Mouse (Mus musculus): ENCODE data around the gene Aldh3a2.
"Not testable (repeated sequence)": the region's sequence is repeated elsewhere in the genome, so short reads cannot be mapped to it uniquely, and the experiment has no call there.

Aldh3a2 gene

DNA sequence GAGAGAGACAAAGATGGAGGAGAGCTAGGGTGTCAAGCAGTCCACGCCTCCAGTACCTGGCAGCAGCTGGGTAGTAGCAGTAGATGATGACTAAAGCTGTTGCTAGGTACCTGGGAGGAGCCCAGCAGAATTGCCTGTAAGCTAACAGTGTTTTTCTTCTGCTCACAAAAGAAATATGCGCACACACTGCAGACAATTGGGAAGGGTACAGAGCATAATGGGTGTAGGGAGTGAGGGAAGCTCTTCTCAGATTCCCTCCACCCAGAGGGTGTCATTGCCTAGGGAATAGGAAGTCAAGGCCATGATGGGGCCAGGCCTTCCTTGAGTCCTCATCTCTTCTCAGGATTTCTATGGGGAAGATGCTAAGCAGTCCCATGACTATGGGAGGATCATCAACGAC lies 51.3 kb downstream of the Aldh3a2 start:
- no peak for DNase-seq (ENCODE audit: low read depth, low spot score)

- no peak for DNase-seq (ENCODE audit: low read depth, low spot score)
Measured at GRCm38 (mm10) chr11:61212102-61212501, 55.2 kb downstream of the Aldh3a2 start.

GRCm38 (mm10) chr11:61208316-61208715 lies 58.9 kb downstream of the Aldh3a2 start:
- peak; percentile 46 for DNase-seq (ENCODE audit: low read depth, low spot score)

GRCm38 (mm10) chr11:61207487-61208246 lies 59.6 kb downstream of the Aldh3a2 start, which contains the start of gene Aldh3a1:
Gene Aldh3a1 (plus strand): TSS chr11:61207537.
- peak; percentile 45 for DNase-seq (ENCODE audit: low read depth, low spot score)

GRCm38 (mm10) chr11:61206136-61206535 lies 61.1 kb downstream of the Aldh3a2 start:
- DNase-seq (ENCODE audit: low read depth, low spot score): no peak

DNA sequence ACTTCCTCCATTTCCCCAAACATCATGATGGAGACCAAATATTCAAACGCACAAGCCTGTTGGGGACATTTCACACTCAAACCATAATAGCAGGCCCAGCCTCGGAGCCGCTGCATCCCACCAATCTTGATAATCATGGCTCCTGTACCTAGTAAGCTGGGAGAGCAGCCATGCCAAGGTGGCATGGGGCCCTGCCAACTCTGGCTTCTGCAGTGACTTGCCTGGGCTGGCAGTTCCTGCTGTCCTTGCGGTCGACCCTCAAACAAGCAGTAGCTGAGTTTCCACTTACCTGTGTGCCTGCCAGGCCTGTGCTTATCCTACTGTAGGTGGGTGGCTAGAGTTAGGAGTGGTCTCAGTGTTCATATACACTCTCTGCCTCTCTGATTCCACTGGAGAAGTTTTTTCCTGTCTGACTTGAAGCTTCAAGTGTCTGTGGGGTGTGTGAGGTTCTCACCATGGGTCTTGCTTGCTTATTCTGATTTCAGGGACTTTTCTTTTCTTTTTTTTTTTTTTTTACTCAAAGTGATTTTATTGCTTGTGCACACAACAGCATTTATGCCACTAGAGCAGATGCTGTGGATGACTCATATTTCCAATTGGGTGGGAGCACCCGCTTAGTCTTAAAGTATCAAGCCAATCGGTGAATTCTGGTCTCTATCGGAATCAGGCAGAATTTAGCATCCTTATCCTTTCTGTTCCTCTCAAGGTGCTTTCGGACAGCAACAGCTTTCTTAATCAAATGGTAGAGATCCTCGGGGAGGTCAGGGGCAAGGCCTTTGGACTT lies 61.9 kb downstream of the Aldh3a2 start:
- DNase-seq (ENCODE audit: low read depth, low spot score): no peak

DNA sequence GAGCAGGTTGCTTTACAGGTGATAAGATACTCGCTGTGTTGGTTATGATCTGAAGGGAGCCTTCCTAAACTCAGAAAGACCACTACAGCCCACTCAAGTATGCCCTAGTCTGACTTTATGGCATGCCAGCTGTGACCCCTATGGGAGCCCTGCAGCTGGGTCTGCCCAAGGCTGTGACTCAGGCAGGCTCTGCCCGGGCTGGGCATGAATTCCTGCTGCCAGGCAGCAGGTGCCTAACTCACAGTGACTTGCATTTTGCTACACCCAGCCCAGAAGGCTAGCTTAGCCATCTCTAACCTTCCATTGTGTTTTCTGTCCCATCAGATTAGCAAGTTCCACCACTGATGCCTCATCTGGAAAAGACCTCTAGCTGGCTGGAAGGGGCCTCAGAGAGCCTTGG lies 64.5 kb downstream of the Aldh3a2 start:
- no peak for DNase-seq (ENCODE audit: low read depth, low spot score)

DNA sequence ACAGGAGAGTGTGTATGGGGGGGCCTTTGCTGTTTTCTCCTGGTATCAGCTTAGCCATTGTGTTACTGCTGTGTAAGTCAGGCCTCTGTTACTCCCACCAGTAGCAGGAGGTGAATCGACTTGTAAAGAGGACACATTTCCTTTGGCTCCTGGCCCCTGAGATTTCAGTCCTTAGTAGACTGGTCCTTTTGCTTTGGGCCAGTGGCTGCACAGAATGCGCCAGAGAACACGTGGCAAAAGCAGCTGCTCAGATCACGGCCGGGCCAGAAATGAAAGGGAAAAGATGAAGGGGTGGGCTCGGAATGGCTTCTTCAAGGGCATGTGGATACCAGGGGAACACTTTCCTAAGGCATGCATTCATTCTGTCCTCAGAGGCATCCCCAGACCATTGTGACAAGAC lies 65.1 kb downstream of the Aldh3a2 start:
- no peak for DNase-seq (ENCODE audit: low read depth, low spot score)

GRCm38 (mm10) chr11:61199620-61200362 lies 67.5 kb downstream of the Aldh3a2 start:
- peak; percentile 76 for DNase-seq (ENCODE audit: low read depth, low spot score)

DNA sequence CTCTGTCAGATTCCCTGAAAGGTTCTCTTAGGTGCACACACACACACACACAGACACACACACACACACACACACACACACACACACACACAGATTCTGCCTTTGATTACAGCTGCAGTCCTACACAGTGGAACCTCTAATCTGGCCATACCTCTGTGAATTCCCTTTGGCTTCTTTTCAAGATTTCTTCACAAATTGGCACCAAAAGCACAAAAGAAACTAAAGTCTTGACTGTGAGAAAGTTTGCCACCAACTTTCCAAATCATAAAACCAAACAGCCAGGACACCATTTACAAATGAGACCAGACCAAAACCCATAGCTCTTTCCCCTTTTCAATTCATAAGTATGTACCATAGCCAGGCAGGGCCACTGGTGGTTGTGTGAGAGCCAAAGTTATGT lies 69.3 kb downstream of the Aldh3a2 start:
- DNase-seq (ENCODE audit: low read depth, low spot score): no peak

DNA sequence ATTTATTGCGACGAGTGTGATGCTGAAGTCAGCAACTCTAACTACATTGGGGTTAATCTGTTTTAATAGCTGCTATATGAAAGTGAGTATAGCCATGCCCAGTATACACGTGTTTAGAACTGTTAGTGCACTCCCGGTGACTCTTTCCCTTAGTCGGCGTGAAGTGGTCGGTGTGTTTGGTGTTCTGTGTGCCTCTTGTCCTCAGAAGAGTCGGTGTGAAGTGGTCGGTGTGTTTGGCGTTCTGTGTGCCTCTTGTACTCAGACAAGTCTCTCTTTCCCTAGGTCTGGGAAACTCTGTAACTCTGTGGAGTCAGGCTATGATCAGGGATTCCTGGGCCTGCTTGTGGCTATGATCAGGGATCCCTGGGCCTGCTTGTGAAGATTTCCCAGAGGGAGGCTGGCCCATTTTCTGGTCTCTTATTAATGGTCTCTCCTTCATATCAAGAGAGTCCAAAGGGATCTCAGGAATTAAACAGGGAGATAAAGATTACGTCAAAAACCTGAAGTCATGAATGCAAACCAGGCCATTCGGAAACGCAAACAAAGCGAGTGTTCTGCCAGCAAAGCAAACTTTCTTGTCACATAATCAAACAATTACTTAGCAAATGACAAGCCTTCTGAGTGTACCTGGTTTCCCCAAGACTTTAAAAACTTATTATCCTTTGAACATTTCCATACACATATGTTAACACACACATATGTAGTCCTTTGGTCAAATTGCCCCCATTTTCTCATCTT lies 70.5 kb downstream of the Aldh3a2 start:
- no peak for DNase-seq (ENCODE audit: low read depth, low spot score)

DNA sequence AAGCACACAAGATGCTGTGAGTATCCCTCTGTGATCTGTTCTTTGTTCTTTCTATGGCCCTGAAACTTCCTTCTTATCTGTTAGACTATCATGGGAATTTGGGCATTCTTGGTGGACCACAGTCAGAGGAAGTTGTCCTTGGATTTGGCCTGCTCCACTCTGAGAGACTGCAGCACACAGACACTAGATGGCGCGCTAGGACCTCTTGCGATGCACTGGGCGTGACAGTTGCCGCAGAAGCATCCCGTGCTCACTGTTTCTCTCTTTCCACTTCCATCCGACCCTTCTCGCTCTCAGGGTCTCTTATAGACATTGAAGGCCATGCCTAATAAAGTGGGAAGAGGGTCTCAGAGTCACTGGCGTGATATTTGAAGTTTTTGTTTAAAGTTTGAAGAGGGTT lies 73.9 kb downstream of the Aldh3a2 start:
- peak; percentile 89 for DNase-seq (ENCODE audit: low read depth, low spot score)

GRCm38 (mm10) chr11:61192779-61193178 lies 74.5 kb downstream of the Aldh3a2 start:
- DNase-seq (ENCODE audit: low read depth, low spot score): no peak

GRCm38 (mm10) chr11:61192123-61192522 lies 75.1 kb downstream of the Aldh3a2 start:
- not testable (repeated sequence) for DNase-seq (ENCODE audit: low read depth, low spot score)

DNA sequence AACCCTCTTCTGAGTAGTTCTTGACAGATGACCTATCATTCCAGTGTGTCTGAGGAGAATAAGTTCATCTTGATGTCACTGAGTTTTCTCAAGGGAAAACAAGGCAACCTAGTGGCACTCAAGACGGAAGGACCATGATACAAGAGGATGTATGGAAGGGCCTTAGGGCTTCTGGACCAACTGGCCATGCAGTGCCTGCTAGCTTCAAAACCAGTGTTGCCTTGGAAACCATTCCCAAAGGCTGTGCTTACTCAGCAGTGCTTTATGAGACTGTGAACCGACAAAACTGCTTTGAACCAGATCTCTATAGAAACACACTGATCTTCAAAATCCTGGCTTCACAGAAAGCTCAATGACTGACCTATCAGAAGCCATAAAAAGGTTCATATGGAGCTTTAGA lies 76.5 kb downstream of the Aldh3a2 start:
- no peak for DNase-seq (ENCODE audit: low read depth, low spot score)

DNA sequence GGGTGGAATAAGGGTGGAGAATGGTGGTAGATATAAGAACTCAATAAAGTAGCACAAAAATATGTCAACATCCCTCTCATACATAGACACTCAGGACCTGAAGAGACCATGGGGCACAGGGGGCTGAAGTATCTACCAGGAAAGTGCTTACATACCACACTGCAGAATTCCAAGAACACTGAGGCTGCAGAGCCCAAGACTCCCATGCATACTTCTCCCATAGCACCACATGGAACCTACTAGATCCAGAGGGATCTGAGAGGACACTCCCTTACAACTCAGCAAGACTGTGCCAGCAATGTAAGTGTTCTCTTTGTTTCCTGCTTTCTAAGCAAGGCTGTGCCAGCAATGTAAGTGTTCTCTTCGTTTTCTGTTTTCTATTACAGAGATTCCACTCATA lies 83.4 kb downstream of the Aldh3a2 start:
- DNase-seq (ENCODE audit: low read depth, low spot score): no peak

DNA sequence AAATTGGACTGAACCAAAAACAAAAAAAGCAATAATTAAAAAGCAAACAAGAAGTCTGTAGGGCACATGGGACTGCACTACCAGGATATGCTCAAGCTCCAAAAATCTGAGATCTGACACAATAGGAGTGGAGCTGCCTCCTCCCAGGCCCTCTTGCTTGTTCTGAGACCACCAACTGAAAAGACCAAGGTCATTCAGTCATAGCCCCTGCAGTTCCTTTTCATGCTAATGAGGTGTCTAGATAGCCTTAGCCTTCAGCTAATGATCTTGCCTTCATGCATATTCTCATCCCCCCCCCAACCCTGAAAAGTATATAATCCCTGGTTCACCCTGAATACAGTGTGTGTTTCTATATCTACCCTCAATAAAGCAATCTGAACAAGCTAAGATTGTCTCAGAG lies 85.6 kb downstream of the Aldh3a2 start:
- no peak for DNase-seq (ENCODE audit: low read depth, low spot score)

DNA sequence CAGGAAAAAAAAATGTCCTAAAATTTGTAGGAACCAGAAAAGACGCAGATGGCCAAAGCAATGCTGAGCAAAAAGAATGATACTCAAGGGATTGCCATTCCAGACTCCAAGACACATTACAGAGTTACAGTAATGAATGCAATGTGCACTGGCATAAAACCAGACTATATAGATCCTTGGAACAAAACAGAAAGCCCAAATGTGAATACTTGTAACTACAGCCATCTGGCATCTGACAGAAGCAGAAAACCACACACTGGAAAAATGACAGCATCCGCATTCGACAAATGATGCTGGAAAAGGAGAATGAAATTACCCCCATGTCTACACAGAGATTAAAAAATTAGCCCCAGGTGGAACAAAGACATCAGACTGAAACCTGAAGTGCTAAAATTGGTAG lies 86.9 kb downstream of the Aldh3a2 start:
- peak; percentile 66 for DNase-seq (ENCODE audit: low read depth, low spot score)

DNA sequence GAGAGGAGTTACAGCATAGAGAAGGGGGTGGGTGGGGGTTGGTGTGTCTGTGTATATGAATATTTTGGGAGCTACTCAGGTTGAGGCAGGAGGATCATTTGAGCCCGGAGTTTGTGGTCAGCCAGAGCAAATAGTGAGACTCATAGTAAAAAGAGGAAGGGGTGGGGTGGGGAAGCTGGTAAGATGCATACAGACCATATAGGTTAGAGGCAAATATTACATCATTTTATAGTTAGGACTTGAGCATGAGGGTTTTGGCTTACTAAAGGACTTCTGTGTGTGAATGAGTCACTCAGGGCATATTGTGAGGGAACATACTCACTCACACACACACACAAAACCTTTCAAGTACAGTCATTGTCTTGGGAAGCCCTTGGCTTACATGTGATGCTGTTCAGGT lies 90.9 kb downstream of the Aldh3a2 start:
- peak; percentile 31 for DNase-seq (ENCODE audit: low read depth, low spot score)

GRCm38 (mm10) chr11:61175778-61176177 lies 91.5 kb downstream of the Aldh3a2 start:
- peak; percentile 16 for DNase-seq (ENCODE audit: low read depth, low spot score)

DNA sequence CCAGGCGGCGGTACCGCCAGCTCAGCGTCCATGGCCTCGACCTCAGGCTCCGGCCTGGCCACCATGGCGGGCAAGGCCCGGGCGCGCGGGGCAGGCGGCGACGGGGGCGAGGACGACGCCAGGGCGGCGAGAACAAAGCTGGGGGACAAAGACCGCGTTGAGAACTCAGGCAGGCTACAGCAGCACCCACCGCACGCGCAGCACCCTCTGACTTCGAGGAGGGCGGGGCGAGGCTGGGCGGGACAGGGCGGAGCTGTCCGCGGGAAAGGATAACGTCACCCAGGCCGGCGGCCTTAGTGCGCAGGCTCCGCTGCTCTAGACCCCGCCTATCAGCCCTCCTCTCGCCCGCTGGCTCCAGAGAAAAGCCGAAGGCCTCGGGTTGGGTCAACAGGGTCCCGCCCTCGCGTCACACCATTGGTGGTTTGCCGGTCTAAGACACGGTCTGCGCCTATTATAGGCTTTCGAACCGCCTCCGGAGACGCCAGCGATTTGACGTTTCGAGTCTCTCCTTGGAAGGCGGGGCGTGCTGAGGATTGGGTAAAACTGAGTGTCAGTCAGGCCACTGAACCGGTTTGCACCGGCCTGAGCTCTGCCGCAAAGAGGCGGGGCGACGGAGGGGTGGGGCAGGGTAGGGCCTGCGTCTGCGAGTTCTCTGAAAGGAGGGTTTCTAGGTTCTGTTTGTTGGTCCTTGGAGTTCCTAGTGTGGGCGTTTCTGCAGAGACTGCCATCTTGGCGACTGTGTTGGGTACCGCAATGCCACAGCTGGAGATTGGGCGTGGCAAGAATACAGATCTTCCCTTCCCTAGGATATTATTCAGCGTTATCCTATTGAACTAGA lies 92.2 kb downstream of the Aldh3a2 start, which contains the start of gene Usp22:
Gene Usp22, minus strand, starts transcription at position 235 of the 838 bp plus-strand sequence.
- peak; percentile 100 for DNase-seq (ENCODE audit: low read depth, low spot score)
